Mouse (Mus musculus) kidney, postnatal 10 days (tissue): ENCODE data around the gene Hhipl2.
"Not testable (repeated sequence)": the region's sequence is repeated elsewhere in the genome, so short reads cannot be mapped to it uniquely, and the experiment has no call there.

Experiments used
- DNase-seq: peaks from one replicate; pipeline ENCODE4 v3.0.0; 2021; ENCODE audit warnings: mixed read lengths

Gene Hhipl2

GRCm38 (mm10) chr1:183417873-183418272, at the start of gene Hhipl2:
Gene Hhipl2 (plus strand): TSS chr1:183418215.
- no peak for DNase-seq

- no peak for DNase-seq
Measured at GRCm38 (mm10) chr1:183368601-183369400, 49.2 kb upstream of the Hhipl2 start.

GRCm38 (mm10) chr1:183369427-183370014, 48.5 kb upstream of the Hhipl2 start, which contains the start of gene Mia3:
Gene Mia3 (minus strand): TSS chr1:183369553.
- peak; percentile 96 for DNase-seq

- DNase-seq, result no peak
Measured at GRCm38 (mm10) chr1:183374728-183375127, 43.3 kb upstream of the Hhipl2 start.

- no peak for DNase-seq
Measured at GRCm38 (mm10) chr1:183377045-183377444, 41.0 kb upstream of the Hhipl2 start.

GRCm38 (mm10) chr1:183378321-183378941, 39.6 kb upstream of the Hhipl2 start:
- DNase-seq, result no peak

GRCm38 (mm10) chr1:183379376-183379775, 38.6 kb upstream of the Hhipl2 start:
- not testable (repeated sequence) for DNase-seq

- no peak for DNase-seq
Measured at GRCm38 (mm10) chr1:183381816-183382215, 36.2 kb upstream of the Hhipl2 start.

- DNase-seq, result no peak
Measured at GRCm38 (mm10) chr1:183382621-183383020, 35.4 kb upstream of the Hhipl2 start.

GRCm38 (mm10) chr1:183387421-183387820, 30.6 kb upstream of the Hhipl2 start:
- not testable (repeated sequence) for DNase-seq

- peak; percentile 93 for DNase-seq
Measured at GRCm38 (mm10) chr1:183388426-183389406, 29.3 kb upstream of the Hhipl2 start, which contains the start of gene Taf1a. Gene Taf1a (plus strand): TSS chr1:183388981.

GRCm38 (mm10) chr1:183403396-183403795, 14.6 kb upstream of the Hhipl2 start:
- DNase-seq, result no peak

GRCm38 (mm10) chr1:183414081-183414727, 3.8 kb upstream of the Hhipl2 start:
- no peak for DNase-seq

- DNase-seq, result no peak
Measured at GRCm38 (mm10) chr1:183419741-183420140, 1.7 kb downstream of the Hhipl2 start.

- DNase-seq, result no peak
Measured at GRCm38 (mm10) chr1:183420296-183420695, 2.3 kb downstream of the Hhipl2 start.

GRCm38 (mm10) chr1:183424100-183424499, 6.1 kb downstream of the Hhipl2 start:
- no peak for DNase-seq

- no peak for DNase-seq
Measured at GRCm38 (mm10) chr1:183434918-183435317, 16.9 kb downstream of the Hhipl2 start.

- DNase-seq, result peak; percentile 89
Measured at GRCm38 (mm10) chr1:183439036-183439435, 21.0 kb downstream of the Hhipl2 start.

- peak; percentile 88 for DNase-seq
Measured at GRCm38 (mm10) chr1:183442015-183442774, 24.2 kb downstream of the Hhipl2 start.

- no peak for DNase-seq
Measured at GRCm38 (mm10) chr1:183453066-183453465, 35.1 kb downstream of the Hhipl2 start.
